Mouse (Mus musculus): Measurements from ENCODE around the gene Ntn5. TPM values are rescaled to one million over a fixed set of nuclear protein-coding genes. Genes with fewer than 3 reads are reported as not detected.

Gene Ntn5
- not detected for polyA plus RNA-seq (2017; shearing (Covaris generic))

GRCm38 (mm10) chr7:45683396-45684050, at the start of gene Ntn5:
Gene Ntn5 (plus strand): TSS chr7:45684022.

DNA sequence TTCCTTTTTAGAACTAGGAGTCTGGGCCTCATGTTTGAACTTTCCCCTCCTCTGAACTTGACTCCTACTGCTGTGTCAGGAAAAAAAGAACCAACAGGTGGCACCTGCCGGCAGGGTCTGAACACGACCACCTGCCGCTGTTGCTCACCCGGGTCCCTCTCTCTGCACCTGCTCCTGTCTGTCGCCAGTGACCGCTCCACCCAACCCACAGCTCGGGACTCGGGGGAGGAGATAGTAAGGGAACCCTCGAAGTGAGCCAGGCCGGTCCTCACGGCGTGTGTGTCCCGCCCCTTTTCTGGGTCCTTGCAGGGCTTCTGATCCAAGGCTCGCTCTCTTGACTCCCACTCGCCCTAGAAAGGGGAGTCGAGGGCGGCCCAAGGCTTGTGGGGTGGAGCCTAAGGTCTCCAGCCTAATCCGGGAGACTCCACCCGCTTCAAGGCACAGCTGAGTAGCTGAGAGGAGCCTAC, 44.2 kb upstream of the Ntn5 start, which contains the start of gene Mamstr:
Gene Mamstr (plus strand): TSS at position 417 of the 467 bp plus-strand sequence.

GRCm38 (mm10) chr7:45666161-45666560, 17.7 kb upstream of the Ntn5 start, which contains the start of gene Fut2:
Gene Fut2 (minus strand): TSS chr7:45666394.

DNA sequence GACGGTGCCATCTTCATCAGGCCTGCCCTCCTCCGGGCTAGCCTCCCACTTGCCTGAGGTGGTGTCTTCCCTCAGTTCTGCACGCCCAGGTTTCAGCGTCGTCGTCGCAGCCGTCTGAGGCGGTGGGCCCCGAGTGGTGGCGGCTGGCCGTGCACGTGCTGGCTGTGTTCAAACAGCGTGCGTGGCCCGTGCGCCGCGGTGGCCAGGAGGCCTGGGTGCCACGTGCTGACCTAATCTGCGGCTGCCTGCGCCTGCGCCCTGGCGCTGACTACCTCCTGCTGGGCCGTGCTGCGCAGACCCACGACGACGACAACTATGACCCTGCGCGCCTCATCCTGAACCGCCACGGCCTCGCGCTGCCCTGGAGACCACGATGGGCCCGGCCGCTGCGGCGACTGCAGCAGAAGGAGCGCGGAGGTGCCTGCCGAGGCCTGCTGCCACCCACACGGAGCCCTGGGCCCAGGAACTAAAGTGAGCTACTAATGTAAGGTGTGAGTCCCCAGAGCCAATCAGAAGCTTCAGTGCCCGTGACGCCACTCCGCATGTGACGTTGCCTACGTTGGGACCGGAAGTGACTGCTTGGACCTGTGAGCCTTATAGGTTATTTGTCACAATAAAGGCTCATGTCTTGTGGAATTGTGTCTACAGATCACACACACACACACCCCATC, 10.2 kb downstream of the Ntn5 start, which contains the start of gene Sec1:
Gene Sec1 (minus strand): TSS at position 482 of the 671 bp plus-strand sequence.

GRCm38 (mm10) chr7:45699523-45700141, 15.8 kb downstream of the Ntn5 start, which contains the start of gene Car11:
Gene Car11 (plus strand): TSS chr7:45699843.

GRCm38 (mm10) chr7:45704730-45705442, 21.1 kb downstream of the Ntn5 start, which contains the start of gene Dbp:
Gene Dbp (plus strand): TSS chr7:45705088.

GRCm38 (mm10) chr7:45715090-45715708, 31.4 kb downstream of the Ntn5 start, which contains the start of gene Rpl18:
Gene Rpl18 (plus strand): TSS chr7:45715457.

DNA sequence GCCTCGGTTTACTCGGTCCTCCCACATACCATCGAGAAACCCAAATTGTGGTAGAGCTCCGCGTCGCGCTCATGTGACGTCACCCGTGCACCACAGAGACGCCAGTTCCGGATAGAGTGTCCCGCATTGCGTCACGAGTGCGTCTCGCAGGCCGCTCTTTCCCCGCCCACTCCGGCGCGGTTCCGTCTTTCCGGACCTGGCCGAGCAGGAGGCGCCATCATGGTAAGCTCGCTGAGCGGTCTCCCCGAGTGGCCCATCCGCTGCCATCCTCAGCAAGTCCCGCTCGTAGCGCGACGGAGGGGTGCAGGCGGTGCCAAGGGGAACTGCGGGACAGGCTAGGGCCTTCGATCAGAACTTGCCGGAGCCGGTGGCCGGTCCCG, 34.1 kb downstream of the Ntn5 start, which contains the start of gene Sphk2:
Gene Sphk2 (minus strand): TSS at position 85 of the 380 bp plus-strand sequence.

GRCm38 (mm10) chr7:45720413-45721233, 36.8 kb downstream of the Ntn5 start, which contains the start of gene Fam83e:
Gene Fam83e (plus strand): TSS chr7:45721212.

DNA sequence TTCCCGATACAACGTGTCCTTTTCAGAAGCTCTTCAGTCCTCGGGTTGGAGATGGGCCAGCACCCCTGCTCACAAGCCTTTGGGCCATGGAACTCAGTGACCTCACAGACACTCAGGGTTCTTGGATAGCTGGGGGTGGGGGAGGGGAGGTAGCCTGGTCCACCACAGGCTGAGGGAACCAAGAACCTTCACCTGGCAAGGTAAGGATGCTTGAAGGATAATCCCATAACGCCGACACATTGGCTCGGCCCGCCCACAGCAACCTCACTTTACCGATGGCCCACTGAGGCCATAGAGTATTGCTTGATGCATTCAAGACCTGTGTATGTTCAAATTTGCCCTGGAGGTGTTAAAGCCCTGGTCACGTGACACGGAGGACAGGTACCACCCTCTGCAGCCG, 41.9 kb downstream of the Ntn5 start, which contains the start of gene Spaca4:
Gene Spaca4 (minus strand): TSS at position 101 of the 400 bp plus-strand sequence.

Other genes with a start within 250 kb of the Ntn5 start
- 19.6 TPM for gene Gys1, start 249.2 kb upstream of the Ntn5 start, polyA plus RNA-seq (2017; shearing (Covaris generic))
- gene Ruvbl2, start 245.9 kb upstream of the Ntn5 start, polyA plus RNA-seq (2017; shearing (Covaris generic)) = 67.2 TPM
- gene Ftl1, start 224.1 kb upstream of the Ntn5 start, polyA plus RNA-seq (2017; shearing (Covaris generic)) = 2,196 TPM
- 249 TPM for gene Bax, start 217.1 kb upstream of the Ntn5 start, polyA plus RNA-seq (2017; shearing (Covaris generic))
- 1.7 TPM for gene Tulp2, start 202.1 kb upstream of the Ntn5 start, polyA plus RNA-seq (2017; shearing (Covaris generic))
- 0.88 TPM for gene Gm45808, start 197.2 kb upstream of the Ntn5 start, polyA plus RNA-seq (2017; shearing (Covaris generic))
- gene Dhdh, start 195.2 kb upstream of the Ntn5 start, polyA plus RNA-seq (2017; shearing (Covaris generic)) = 1.0 TPM
- 289 TPM for gene Nucb1, start 173.6 kb upstream of the Ntn5 start, polyA plus RNA-seq (2017; shearing (Covaris generic))
- 59.4 TPM for gene Ppp1r15a, start 157.8 kb upstream of the Ntn5 start, polyA plus RNA-seq (2017; shearing (Covaris generic))
- gene Plekha4, start 157.7 kb upstream of the Ntn5 start, polyA plus RNA-seq (2017; shearing (Covaris generic)) = 0.40 TPM
- 1.9 TPM for gene Hsd17b14, start 129.1 kb upstream of the Ntn5 start, polyA plus RNA-seq (2017; shearing (Covaris generic))
- gene Bcat2, start 113.9 kb upstream of the Ntn5 start, polyA plus RNA-seq (2017; shearing (Covaris generic)) = 64.7 TPM
- gene Fgf21, start 68.5 kb upstream of the Ntn5 start, polyA plus RNA-seq (2017; shearing (Covaris generic)) = not detected
- gene Fut1, start 66.7 kb upstream of the Ntn5 start, polyA plus RNA-seq (2017; shearing (Covaris generic)) = not detected
- 0.11 TPM for gene Izumo1, start 62.2 kb upstream of the Ntn5 start, polyA plus RNA-seq (2017; shearing (Covaris generic))
- 1.2 TPM for gene Rasip1, start 56.5 kb upstream of the Ntn5 start, polyA plus RNA-seq (2017; shearing (Covaris generic))
- gene Mamstr, start 44.0 kb upstream of the Ntn5 start, polyA plus RNA-seq (2017; shearing (Covaris generic)) = 0.72 TPM
- 0.17 TPM for gene Fut2, start 17.6 kb upstream of the Ntn5 start, polyA plus RNA-seq (2017; shearing (Covaris generic))
- gene Sec1, start 10.4 kb downstream of the Ntn5 start, polyA plus RNA-seq (2017; shearing (Covaris generic)) = 0.33 TPM
- gene Car11, start 15.8 kb downstream of the Ntn5 start, polyA plus RNA-seq (2017; shearing (Covaris generic)) = 8.1 TPM
- 12.6 TPM for gene Dbp, start 21.1 kb downstream of the Ntn5 start, polyA plus RNA-seq (2017; shearing (Covaris generic))
- gene Rpl18, start 31.4 kb downstream of the Ntn5 start, polyA plus RNA-seq (2017; shearing (Covaris generic)) = 1,812 TPM
- gene Sphk2, start 34.0 kb downstream of the Ntn5 start, polyA plus RNA-seq (2017; shearing (Covaris generic)) = 37.7 TPM
- not detected for gene Fam83e, start 37.2 kb downstream of the Ntn5 start, polyA plus RNA-seq (2017; shearing (Covaris generic))
- gene Spaca4, start 41.8 kb downstream of the Ntn5 start, polyA plus RNA-seq (2017; shearing (Covaris generic)) = not detected
- gene Lmtk3, start 99.7 kb downstream of the Ntn5 start, polyA plus RNA-seq (2017; shearing (Covaris generic)) = not detected
- 1.6 TPM for gene Sult2b1, start 100.6 kb downstream of the Ntn5 start, polyA plus RNA-seq (2017; shearing (Covaris generic))
- 28.9 TPM for gene Cyth2, start 130.6 kb downstream of the Ntn5 start, polyA plus RNA-seq (2017; shearing (Covaris generic))
- not detected for gene Kcnj14, start 140.8 kb downstream of the Ntn5 start, polyA plus RNA-seq (2017; shearing (Covaris generic))
- 42.0 TPM for gene Grwd1, start 146.9 kb downstream of the Ntn5 start, polyA plus RNA-seq (2017; shearing (Covaris generic))
- gene Kdelr1, start 188.8 kb downstream of the Ntn5 start, polyA plus RNA-seq (2017; shearing (Covaris generic)) = 119 TPM
- not detected for gene Grin2d, start 194.4 kb downstream of the Ntn5 start, polyA plus RNA-seq (2017; shearing (Covaris generic))
- 0.39 TPM for gene Syngr4, start 212.7 kb downstream of the Ntn5 start, polyA plus RNA-seq (2017; shearing (Covaris generic))
- gene Tmem143, start 212.9 kb downstream of the Ntn5 start, polyA plus RNA-seq (2017; shearing (Covaris generic)) = 7.9 TPM
- gene Emp3, start 237.4 kb downstream of the Ntn5 start, polyA plus RNA-seq (2017; shearing (Covaris generic)) = 689 TPM
- gene Ccdc114, start 240.1 kb downstream of the Ntn5 start, polyA plus RNA-seq (2017; shearing (Covaris generic)) = 2.2 TPM

Measured in activated CD4-positive, CD25-positive, alpha-beta regulatory T cell, adult 9 weeks (primary cell).